Mouse (Mus musculus) CD4-positive helper T cell, adult 2 months (primary cell): ENCODE measurements around the gene Rdh16f2.
"Not testable (repeated sequence)": the region's sequence is repeated elsewhere in the genome, so short reads cannot be mapped to it uniquely, and the experiment has no call there.

Experiments
- DNase-seq: peaks from one replicate; pipeline ENCODE4 v3.0.0-alpha.2; 2012; ENCODE audit warnings: low read depth, missing footprints, low spot score

Gene Rdh16f2

DNA sequence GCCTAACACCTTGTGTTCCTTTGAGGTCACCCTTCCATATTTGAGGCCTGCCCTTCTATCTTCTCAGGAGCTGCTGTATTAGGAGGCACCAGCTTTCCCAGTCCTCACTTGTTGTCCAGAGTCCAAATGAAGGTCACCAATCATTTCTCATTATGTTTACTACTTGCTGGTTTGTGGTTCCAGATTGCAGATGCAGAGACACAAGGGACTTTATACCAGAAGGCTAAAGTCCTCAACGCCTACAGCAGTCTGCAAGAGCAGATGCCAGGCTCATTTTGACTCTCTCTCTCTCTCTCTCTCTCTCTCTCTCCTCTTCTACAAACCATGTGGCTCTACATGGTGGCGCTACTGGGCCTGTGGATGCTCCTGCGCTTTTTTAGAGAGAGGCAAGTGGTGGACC lies at the start of gene Rdh16f2:
Gene Rdh16f2, plus strand, starts transcription at position 243 of the 400 bp plus-strand sequence.
- no peak for DNase-seq

DNA sequence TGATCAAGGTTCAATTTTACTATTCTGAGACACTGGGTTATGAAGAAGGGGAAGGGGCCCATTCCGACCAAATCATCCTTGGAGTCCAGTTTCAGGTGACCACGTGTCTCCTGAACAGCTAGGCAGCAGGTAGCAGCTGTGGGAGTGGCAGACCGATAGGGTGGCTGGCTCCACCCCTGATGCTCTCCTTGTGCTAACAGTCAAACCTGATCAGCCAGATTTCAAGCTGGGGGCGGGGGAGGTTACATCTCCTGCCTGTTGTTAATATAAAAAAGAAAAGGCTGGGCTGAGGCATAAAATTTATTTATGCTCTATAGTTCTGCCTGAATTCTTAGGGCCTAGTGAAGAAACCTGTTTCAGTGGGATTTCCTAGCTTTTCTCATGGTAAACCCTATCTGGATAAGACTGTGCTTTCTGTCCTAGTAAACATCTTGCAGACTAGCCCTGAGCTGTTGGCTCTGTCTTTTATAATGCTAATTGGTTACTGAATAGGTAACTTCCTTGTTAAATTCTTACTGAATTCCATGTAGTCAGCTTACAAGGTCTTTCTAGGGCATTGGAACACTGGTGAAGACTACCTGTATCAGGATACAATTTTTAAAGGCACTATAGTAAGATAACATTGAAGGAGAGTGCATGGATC lies 48.9 kb upstream of the Rdh16f2 start:
- not testable (repeated sequence) for DNase-seq

DNA sequence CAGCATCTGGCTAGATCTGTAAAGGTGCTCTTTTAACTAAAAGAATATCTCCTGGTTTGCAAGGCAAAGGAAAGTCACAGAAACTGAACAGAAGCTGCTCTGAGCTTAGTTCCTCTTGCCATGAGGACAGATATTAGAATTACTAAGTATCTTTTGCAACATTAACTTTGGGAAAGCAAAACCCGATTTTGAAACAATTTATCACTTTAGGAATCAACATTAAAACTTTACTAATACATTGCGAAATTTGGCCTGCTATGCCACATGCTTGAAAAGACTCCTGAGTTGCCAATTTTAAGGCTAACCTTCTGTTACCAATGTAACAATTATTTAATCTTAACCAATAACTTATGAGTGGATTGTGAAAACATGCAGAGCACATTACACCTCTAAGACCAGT lies 44.5 kb upstream of the Rdh16f2 start:
- DNase-seq, result not testable (repeated sequence)

DNA sequence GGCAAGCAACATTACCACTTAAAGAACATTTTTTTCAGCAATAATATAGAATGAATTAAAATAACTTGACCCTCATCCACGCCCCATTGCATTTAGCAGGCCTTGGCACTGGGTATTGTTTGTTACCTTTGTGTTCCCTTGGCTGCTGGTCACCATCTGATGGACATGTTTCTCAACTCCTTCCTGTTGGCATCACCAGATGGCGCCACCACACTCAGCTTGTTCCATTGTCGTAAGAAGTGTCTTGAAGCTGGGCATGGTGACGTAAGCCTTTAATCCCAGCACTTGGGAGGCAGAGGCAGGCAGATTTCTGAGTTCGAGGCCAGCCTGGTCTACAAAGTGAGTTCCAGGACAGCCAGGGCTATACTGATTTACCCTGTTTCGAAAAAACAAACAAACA lies 40.9 kb upstream of the Rdh16f2 start:
- no peak for DNase-seq

DNA sequence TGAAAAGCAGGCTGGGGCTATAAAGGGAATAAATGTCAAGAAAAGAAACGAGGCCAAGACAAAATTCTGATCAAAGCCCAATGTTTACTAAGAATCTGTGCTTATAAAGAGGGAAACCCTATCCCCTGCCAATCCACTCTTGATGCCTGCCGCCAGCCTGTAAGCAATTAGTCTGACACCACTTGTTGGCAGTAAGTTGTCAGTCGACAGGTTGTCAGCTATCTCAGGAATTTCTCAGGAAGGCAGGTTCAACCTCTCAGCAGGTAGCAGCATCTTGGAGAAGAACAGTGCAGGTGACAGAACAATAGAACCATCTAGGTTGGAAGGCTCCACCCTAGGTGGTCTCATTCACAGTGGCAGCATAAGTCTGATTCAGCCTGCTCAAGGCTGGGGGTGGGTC lies 37.2 kb upstream of the Rdh16f2 start:
- no peak for DNase-seq

GRCm38 (mm10) chr10:127834186-127834585 lies 32.1 kb upstream of the Rdh16f2 start:
- not testable (repeated sequence) for DNase-seq

- DNase-seq, result no peak
These were observed 31.0 kb upstream of the Rdh16f2 start for GRCm38 (mm10) chr10:127835292-127835691.

- DNase-seq, result not testable (repeated sequence)
These were observed 28.5 kb upstream of the Rdh16f2 start for GRCm38 (mm10) chr10:127837793-127838192.

- no peak for DNase-seq
These were observed 27.7 kb upstream of the Rdh16f2 start for GRCm38 (mm10) chr10:127838539-127838938.

DNA sequence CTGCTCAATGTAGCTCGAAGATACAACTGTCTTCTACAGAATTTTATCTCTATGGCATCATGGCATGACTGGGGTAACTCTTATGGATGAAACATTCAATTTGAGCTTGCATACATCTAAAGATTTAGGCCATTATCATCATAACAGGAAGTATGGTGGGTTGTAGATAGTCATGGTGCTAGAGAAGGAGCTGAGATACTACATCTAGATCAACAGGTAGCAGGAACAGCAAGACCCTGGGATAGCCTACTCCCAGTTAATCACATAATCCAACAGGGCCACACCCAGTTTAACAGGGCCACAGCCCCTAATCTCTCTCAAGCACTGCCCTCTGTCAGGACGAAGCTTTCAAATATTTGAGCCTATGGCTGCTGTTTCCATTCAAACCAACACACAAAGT lies 25.5 kb upstream of the Rdh16f2 start:
- DNase-seq, result no peak

DNA sequence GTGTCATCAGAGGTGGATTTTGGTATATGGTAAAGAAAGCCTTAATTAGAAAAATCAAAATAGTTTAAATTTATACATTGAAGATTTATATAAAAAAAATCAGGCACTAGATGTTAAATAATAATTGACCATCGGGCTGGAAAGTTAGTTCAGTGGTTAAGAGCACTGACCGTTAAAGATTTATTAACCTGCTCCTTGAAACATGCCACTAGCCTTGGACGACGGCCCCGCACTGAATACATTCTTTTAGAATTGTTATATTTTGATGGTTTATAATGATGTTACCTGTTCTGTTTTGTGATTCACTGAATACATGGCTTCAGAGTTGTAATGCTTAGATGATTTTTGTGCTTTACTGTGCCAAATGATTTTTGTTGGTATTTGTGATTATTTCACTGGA lies 20.3 kb upstream of the Rdh16f2 start:
- not testable (repeated sequence) for DNase-seq

GRCm38 (mm10) chr10:127848089-127848488 lies 18.2 kb upstream of the Rdh16f2 start:
- no peak for DNase-seq

GRCm38 (mm10) chr10:127849628-127850027 lies 16.6 kb upstream of the Rdh16f2 start, which contains the start of gene Rdh19:
Gene Rdh19, plus strand, starts transcription at chr10:127849928.
- no peak for DNase-seq

DNA sequence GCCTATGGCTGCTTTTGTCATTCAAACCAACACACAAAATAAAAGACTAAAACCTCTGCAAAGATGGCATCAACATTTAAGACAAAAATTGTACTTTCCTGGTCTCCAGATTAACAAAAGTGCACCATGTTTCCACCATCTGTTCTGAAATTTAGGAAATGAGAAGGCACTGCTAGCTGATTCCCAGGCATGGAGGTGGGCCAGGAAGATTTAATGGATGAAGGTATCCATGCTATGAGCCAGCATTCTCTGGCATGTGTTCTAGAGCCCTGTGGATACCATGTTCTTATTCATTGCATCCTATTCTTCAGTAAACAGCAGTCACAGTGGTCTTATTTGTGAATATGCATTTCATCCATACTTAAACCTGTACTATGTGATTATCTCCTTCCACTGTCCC lies 9.9 kb upstream of the Rdh16f2 start:
- DNase-seq, result no peak

DNA sequence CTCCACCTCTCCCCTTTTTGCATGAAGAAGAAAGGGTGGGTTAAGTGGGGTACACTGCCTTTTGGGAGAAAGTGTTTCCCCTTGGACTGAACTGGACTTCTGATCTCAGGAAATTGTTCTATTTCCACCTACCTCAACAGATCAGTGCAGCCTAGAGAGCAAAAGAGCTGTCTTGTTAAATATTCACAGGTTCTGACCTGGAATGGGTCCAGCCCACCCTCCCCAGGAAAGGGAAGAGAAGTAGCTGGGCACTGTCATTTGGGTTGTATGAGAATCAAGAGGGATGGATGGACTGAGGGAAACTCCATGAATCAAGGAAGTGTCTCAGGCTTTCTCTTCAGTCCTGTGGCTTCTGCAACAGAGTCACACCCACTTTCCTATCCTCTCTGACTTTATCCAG lies 1.3 kb upstream of the Rdh16f2 start:
- no peak for DNase-seq

DNA sequence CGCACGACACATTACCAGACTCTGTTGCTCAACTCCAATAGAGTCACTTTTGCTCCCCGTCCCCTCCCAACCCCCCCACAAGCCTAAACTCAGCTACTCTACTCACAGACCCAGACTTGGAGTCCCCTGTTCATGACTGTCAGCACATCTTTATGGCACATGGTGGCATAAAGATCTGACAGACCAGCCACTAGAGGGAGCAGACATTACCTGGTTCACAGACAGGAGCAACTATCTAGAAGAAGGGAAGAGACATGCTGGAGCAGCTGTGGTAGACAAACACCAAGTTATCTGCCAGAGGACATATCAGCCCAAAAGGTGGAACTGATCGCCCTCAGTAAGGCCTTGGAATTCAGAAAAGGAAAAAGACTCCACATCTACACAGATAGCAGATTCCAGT lies 6.2 kb downstream of the Rdh16f2 start:
- peak; percentile 20 for DNase-seq

DNA sequence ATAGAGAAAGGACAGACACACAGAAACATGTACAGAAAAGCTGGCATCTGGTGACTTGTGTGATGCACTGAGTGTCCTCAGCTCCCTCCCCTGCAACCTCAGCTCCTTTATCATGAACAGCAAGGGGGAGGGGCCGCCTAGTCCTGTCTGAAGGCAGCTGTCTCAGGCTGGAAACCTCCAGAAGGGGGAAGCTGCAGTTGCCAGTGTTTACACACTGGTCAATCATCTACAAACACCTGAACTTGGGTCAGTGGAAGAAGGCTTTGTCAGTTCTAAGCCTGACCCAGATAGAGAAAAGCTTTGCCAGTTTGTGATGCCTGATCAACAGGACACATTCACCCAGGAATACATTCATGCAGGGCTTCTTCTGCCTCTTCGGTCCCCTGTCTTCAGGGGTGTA lies 11.4 kb downstream of the Rdh16f2 start:
- DNase-seq, result no peak

GRCm38 (mm10) chr10:127878262-127879057 lies 12.2 kb downstream of the Rdh16f2 start:
- no peak for DNase-seq

DNA sequence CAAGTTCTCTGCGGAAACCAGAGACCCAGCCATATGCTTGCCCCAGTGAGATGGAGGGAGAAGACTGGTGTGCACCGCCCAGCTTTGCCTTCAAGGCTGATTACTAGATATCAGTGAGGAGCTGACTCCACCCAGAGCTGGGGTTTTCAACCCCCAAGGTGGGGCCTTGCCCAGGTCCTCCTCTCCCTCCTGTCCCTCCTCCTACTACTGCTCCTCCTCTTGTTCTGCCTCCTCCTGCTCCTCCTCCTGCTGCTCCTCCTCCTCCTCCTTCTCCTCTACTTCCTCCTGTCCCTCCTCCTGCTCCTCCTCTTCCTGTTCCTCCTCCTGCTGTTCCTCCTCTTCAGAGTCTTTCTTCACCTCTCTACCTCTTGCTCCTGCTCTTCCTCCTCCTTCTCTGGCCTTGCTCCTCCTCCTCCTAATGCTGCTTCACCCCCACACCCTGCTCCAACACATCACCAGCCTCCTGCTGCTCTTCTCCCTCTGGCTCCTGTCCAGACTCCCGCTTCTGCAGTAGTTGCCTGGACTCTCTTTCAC lies 12.9 kb downstream of the Rdh16f2 start:
- DNase-seq, result no peak

DNA sequence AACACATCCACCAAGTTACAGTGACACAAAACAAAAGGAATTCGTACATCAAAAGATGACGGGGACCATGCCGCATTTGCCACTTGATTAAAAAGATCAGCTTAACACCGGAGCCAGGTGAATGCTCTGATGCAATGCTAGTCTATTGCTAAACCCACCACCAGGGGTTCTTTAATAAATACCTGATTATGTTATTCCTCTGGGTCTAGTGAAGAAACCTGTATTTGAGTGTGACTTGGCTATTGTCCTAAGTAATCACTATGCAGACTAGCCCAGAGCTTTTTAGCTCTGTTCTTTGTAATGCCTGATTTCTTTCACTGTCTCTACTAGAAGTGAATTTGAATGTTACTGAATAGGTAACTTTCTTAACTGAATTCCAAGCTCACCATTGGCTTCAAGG lies 14.8 kb downstream of the Rdh16f2 start:
- no peak for DNase-seq

- no peak for DNase-seq
These were observed 20.3 kb downstream of the Rdh16f2 start for GRCm38 (mm10) chr10:127886551-127886950.

- DNase-seq, result no peak
These were observed 20.7 kb downstream of the Rdh16f2 start for GRCm38 (mm10) chr10:127886971-127887370.

- DNase-seq, result no peak
These were observed 22.3 kb downstream of the Rdh16f2 start, which contains the start of gene Rdh7 for GRCm38 (mm10) chr10:127888605-127889004. Gene Rdh7, minus strand, starts transcription at chr10:127888817.
